Mouse (Mus musculus): ENCODE data around the gene Spz1. TPM values are rescaled to one million over a fixed set of nuclear protein-coding genes. Genes with fewer than 3 reads are reported as not detected.

Spz1 gene
- polyA plus RNA-seq, 1 experiment = not detected

DNA sequence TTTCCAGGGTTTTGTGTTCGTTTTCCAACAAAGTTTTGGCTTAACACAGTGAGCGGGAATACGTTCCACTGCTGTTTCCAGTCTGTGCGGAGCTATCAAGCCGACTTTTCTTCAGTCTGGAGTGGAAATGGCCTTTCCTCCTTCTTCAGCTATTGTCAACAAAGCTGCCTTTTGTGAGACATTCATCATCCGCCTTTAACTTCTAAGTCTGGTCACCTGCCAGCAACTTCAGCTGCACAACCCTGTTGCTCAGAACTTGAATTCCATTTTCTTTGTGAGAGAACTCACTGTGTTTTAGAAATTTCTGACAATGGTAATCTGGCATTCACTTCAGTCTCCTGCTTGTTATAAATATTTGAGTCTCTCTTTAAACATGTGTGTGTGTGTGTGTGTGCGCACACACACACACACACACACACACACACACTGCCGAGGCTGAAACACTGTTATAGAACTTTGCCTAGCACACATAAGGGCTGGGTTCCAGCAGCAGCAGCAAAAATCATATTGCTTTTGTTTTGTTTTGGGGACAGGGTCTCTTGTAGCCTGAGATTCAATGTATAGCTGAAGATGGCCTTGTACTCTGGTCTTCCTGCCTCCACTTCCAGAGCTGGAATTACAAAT lies 8.2 kb upstream of the Spz1 start:
- 30% methylated on average over 8 of the region's 8 CpGs for WGBS
- no peak for DNase-seq (ENCODE audit: low read depth, low spot score)

DNA sequence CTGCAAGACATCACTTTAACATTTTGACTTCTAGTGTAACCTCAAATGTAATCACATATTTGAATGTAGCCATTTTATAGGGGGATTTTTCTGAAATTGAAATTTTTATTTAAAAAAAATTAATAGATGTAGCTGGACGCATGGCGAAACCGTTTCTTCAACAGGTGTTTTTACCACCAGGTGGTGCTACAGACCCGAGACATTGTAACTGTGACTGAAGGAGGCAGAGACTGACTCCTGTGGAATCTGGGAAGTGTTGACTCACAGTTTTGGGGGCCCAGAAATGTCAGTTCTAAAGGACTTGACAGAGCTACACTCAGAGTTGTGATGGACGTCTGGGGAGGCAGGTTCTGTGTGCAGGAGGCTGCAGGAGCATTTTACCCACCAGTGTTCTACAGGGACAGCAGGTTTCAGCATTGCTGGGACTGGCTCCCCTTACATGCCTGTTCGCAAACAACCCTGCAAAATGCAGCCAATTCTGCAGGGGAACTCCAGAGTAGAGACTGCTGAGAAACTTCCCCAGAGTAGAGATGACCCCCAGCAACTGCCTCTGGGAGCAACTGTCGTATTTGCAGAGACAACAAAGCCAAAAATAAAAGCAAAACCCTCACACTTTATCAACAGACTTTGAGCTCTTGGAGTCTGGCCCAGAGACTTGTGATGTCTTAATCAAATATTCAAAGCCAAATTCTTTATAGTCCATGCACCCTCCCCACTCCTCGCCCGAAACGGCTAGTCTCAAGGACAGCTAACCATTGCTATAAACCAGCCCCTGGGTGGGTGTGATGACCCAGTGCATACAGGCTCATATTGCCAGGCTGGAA lies 4.5 kb upstream of the Spz1 start:
- WGBS = 10% methylated on average over 10 of the region's 10 CpGs
- peak; percentile 64 for DNase-seq (ENCODE audit: low read depth, low spot score)

DNA sequence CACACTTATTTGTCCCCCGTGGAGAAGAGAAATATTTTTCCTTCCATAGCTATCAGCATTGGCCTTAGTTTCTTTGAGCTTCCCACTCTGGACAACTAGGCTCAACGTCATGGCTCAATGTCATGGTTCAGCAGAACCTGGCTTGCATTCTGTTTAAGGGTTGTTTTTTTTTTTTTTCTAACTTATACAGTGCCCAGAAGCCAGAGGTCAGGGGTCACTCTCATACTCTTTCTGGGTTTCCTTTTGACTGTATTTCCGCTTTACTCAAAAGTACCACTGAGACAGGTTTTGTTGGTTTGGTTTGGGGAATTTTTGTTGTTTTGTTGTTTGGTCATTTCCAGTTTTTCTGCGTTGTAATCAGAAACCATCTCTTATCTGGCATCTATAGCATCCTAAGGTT lies 2.2 kb upstream of the Spz1 start:
- DNase-seq (ENCODE audit: low read depth, low spot score) = no peak
- 80% methylated on average over 4 of the region's 4 CpGs for WGBS

DNA sequence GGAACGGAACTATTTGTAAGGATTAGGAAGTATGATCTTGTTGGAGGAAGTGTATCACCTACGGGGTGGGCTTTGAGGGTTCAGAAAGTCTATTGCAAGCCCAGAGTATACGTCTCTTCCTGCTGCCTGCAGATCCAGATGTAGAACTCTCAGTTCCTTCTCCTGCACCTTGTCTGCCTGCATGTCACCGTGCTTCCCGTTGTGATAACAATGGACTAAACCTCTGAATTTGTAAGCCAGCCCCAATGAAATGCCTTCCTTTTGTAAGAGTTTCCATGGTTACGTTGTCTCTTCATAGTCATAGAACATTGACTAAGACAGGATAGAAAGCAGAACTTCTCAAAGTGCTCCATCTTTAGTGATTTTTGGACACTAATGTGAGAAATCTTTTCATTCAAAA lies 716 bp upstream of the Spz1 start:
- 71% methylated on average over 6 of the region's 6 CpGs for WGBS

DNA sequence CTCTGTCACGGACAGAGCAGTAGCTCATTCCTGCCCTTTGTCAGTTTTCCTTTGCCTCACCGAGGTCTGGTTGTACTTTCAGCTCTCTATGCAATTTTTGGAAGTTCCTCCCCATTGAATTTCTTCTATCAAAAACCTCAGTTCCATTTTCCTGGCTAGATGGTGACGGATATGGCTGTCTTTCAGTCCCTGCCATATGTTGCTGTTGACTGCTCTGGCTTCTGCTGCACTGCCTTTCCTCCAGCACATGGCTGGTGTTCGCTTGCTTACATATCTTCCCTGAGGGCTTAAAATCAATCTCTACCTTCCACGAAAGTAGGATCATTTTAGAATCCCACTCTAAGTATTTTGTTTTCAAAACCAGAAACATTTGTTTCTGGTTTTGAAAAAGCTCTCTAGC lies 16.5 kb downstream of the Spz1 start:
- no peak for DNase-seq (ENCODE audit: low read depth, low spot score)
- WGBS = 88% methylated on average over 5 of the region's 5 CpGs

More for the DNA sequence above, 716 bp upstream of the Spz1 start:
- no peak for DNase-seq (ENCODE audit: low read depth, low spot score)

DNA sequence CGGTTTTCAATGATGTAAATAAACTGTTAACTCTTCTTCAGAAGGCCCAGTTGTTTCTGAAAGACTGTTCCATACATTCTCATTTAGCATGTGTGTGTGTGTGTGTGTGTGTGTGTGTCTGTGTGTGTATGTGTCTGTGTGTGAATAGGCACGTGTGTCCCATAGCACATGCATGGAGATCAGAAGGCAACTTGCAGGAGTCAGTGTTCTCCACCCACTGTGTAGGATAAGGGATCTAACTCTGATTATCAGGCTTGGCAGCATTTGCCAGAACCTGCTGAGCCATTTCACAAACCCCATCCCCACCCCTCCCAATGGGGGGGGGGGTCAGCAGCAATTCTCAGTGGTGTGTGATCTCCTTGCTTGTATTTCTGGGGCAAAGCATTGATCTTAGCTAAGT lies 18.7 kb downstream of the Spz1 start:
- no peak for DNase-seq (ENCODE audit: low read depth, low spot score)
- 61% methylated on average over 2 of the region's 2 CpGs for WGBS

- 55% methylated on average over 8 of the region's 8 CpGs for WGBS
- DNase-seq (ENCODE audit: low read depth, low spot score) = no peak
Observed at GRCm38 (mm10) chr13:92556458-92557126, 19.4 kb downstream of the Spz1 start.

DNA sequence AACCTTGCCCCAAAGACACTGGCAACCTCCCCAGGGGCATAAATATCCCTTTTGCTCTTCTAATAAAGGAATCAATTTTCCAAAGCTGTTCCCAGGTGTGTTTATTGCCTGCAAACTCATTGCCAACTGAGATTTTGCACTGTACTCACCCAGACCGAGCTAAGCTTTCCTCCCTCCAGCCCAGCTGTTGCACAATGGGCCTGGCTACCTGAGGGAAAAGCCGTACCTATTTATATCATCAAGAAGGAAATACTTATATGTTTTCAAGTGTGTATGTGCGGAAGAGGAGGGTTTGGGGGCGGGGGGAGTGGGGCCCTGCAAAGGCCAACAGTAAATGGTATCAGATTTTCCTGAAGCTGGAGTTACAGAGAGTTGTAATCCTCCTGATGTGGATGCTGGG lies 28.9 kb downstream of the Spz1 start:
- no peak for DNase-seq (ENCODE audit: low read depth, low spot score)
- WGBS = 72% methylated on average over 4 of the region's 4 CpGs

- DNase-seq (ENCODE audit: low read depth, low spot score) = no peak
- WGBS = 70% methylated on average over 6 of the region's 6 CpGs
Observed at GRCm38 (mm10) chr13:92540997-92541396, 35.0 kb downstream of the Spz1 start.

DNA sequence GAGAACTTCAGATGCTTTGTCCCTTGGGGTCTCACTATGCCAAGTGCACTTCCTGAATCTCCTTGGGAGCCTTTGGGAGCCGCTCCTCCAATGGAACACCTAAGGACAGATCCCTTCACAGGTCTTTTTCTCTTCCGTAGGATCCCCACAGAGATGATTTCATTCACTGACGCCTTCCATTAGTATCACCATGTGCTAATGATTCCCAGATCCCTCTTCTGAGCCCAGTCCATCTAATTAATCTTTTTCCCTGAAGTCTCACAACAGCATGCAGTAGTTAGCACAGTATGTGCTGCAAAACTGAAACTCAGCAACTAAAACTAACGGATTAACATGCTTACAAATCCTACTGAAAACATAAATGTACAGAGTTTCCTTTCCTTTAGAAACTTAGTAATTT lies 36.8 kb downstream of the Spz1 start:
- WGBS = 81% methylated on average over 4 of the region's 4 CpGs
- no peak for DNase-seq (ENCODE audit: low read depth, low spot score)

- DNase-seq (ENCODE audit: low read depth, low spot score) = no peak
- WGBS = 26% methylated on average over 2 of the region's 2 CpGs
Observed at GRCm38 (mm10) chr13:92533801-92534200, 42.2 kb downstream of the Spz1 start.

- DNase-seq (ENCODE audit: low read depth, low spot score) = peak; percentile 73
- WGBS = 24% methylated on average over 2 of the region's 2 CpGs
Observed at GRCm38 (mm10) chr13:92532216-92532615, 43.8 kb downstream of the Spz1 start.

DNA sequence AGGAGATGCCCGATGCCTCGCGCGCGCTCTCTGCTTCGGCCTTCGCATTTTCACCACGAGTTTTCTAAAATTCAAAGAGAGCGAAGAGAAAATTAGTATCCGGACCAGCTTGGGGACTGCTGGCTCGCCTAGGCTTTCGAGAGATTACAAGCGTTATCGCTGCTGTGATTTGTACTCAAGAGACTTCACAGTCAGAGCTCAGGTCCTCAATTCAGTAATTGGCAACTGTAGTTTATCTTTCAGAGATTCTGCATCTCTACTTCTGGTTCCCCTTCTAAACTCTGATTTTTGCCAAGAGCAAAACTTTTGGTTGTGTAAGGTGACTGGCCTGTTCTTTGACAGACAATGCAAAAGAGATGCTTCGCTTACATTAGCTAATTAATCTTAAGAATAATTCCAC lies 44.7 kb downstream of the Spz1 start:
- DNase-seq (ENCODE audit: low read depth, low spot score) = no peak
- WGBS = 4% methylated on average over 15 of the region's 15 CpGs

DNA sequence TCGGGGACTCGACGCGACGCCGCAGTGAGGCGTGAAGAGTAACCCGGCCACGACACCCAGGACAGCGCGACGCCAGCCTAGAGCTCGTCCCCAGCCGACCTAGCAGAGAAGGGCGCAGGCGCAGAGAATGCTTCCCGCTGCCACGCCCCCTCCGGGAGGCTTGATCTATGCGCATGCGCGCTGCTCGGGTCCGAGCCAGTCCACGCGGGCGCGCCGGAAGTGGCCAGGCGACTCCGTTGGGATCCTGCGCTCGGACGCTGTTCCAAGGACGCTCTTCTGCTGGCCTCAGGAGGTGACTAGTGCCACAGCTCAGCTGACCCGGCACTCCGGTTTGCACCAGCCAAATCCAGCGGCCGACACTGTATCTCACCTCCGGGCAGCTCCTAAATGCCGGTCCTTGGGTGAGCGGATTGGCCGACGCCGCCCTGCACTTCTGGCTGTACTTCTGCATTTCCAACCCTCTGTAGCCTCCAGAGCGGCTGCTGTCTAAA lies 45.2 kb downstream of the Spz1 start, which contains the start of gene Zfyve16:
Gene Zfyve16 (minus strand): TSS at position 148 of the 491 bp plus-strand sequence.
- peak; percentile 81 for DNase-seq (ENCODE audit: low read depth, low spot score)
- WGBS = under 1% methylated on average over 46 of the region's 46 CpGs

- no peak for DNase-seq (ENCODE audit: low read depth, low spot score)
- WGBS = 1% methylated on average over 47 of the region's 47 CpGs
Observed at GRCm38 (mm10) chr13:92529828-92530720, 45.9 kb downstream of the Spz1 start.

Other genes starting within 250 kb of the Spz1 start
- gene Dhfr, start 221.4 kb downstream of the Spz1 start, polyA plus RNA-seq (2012; rRNA removed) = 2.3 and 4.6 TPM in 2 replicates
- gene Msh3, start 221.2 kb downstream of the Spz1 start, polyA plus RNA-seq (2012; rRNA removed) = 3.2 and 4.3 TPM in 2 replicates
- gene Ankrd34b, start 150.3 kb downstream of the Spz1 start, polyA plus RNA-seq (2012; rRNA removed) = not detected in 2 replicates
- 1.3 and 2.3 TPM in 2 replicates for gene Fam151b, start 92.2 kb downstream of the Spz1 start, polyA plus RNA-seq (2012; rRNA removed)
- 1.4 and 2.2 TPM in 2 replicates for gene Zfyve16, start 45.3 kb downstream of the Spz1 start, polyA plus RNA-seq (2012; rRNA removed)
- 9.2 and 19.8 TPM in 2 replicates for gene Serinc5, start 34.9 kb upstream of the Spz1 start, polyA plus RNA-seq (2012; rRNA removed)
- 1.8 and 2.9 TPM in 2 replicates for gene Thbs4, start 218.6 kb upstream of the Spz1 start, polyA plus RNA-seq (2012; rRNA removed)